8 mouse cellular contexts compared by ENCODE assay signal in genomic region chr1:36744268-36744944, GRCm38 (mm10). TPM values are rescaled to one million over a fixed set of nuclear protein-coding genes. Genes with fewer than 3 reads are reported as not detected.
DNase-seq lines count a peak whose midpoint lies in the region; ATAC-seq and TF ChIP-seq lines count a peak whose summit lies in the region.

No protein-coding gene starts in this region.

- peak overlapping the region; percentile 52 for H3K4me2 ChIP-seq in hindbrain, postnatal 0 days (ENCODE audit: low read depth, low read length)

- H3K9ac ChIP-seq in hindbrain, postnatal 0 days (replicated peaks; ENCODE audit: low read length): no peak overlapping the region

- WGBS in hindbrain, postnatal 0 days: 14% methylated on average over 17 of the region's 17 CpGs

- peak overlapping the region; percentile 23; the same call in 1 of the 2 replicates for H3K4me3 ChIP-seq in hindbrain, postnatal 0 days (ENCODE audit: low read length)

- peaks cover 7% of the 10 kb centered on the region for H3K4me1 ChIP-seq in hindbrain, postnatal 0 days (ENCODE audit: insufficient read depth, low read length)

- peak; percentile 87 for TF ChIP-seq CTCF in hindbrain, postnatal 0 days (IDR thresholded peaks at IDR 0.05; ENCODE audit: low read depth)

- no peaks in the 10 kb centered on the region; the same call in 1 of the 2 replicates for H3K27me3 ChIP-seq in hindbrain, postnatal 0 days (ENCODE audit: insufficient read depth, low read length)

- peak overlapping the region; percentile 60 for H3K27ac ChIP-seq in hindbrain, postnatal 0 days

- ATAC-seq in hindbrain, postnatal 0 days: peak; percentile 86

- H3K9me3 ChIP-seq in hindbrain, postnatal 0 days (ENCODE audit: low read length): no peaks in the 10 kb centered on the region

- H3K36me3 ChIP-seq in hindbrain, postnatal 0 days (ENCODE audit: insufficient read depth, low read length): no peaks in the 10 kb centered on the region

- DNase-seq in WW6 (ENCODE audit: low read depth, low spot score): peak; percentile 53
- DNase-seq in cerebellum, postnatal 14 days: peak; percentile 88 to 90
- peak; percentile 77 to 88 for DNase-seq in frontal cortex, postnatal 36 days (ENCODE audit: low spot score in 2 of 2)
- DNase-seq in hindbrain, postnatal 0 days (ENCODE audit: low spot score): peak; percentile 86
- peak; percentile 63 for DNase-seq in left cerebral cortex, adult 11 months (ENCODE audit: low spot score)
- peak; percentile 61 for DNase-seq in lung, postnatal 25 days (ENCODE audit: low spot score)
- DNase-seq in retina, postnatal 1 day: peak; percentile 80
- peak; percentile 38 for DNase-seq in urinary bladder, adult 2 months (ENCODE audit: low spot score)

RNA-seq across cellular contexts. Expression of gene Zap70, which starts 17.2 kb away (rescaled TPM):
- 1.6 and 6.3 TPM in 2 replicates for total RNA-seq in hindbrain, postnatal 0 days (2014; rRNA removed)
- 2.1 and 2.7 TPM in 2 replicates for polyA plus RNA-seq in hindbrain, postnatal 0 days (2015; fragmentation: Nextera tagmentation; extraction: Ambion mirVana)
- polyA plus RNA-seq in urinary bladder, adult 2 months (2012; rRNA removed): 1.1 and 1.2 TPM in 2 replicates

RNA-seq across cellular contexts. Expression of gene Actr1b, which starts 30.2 kb away (rescaled TPM):
- 174 and 178 TPM in 2 replicates for total RNA-seq in hindbrain, postnatal 0 days (2014; rRNA removed)
- polyA plus RNA-seq in hindbrain, postnatal 0 days (2015; fragmentation: Nextera tagmentation; extraction: Ambion mirVana): 117 and 119 TPM in 2 replicates
- 116 and 141 TPM in 2 replicates for polyA plus RNA-seq in urinary bladder, adult 2 months (2012; rRNA removed)

RNA-seq across cellular contexts. Expression of gene 4933424G06Rik, which starts 34.5 kb away (rescaled TPM):
- not detected in 2 replicates for total RNA-seq in hindbrain, postnatal 0 days (2014; rRNA removed)
- 0.77 and 0.89 TPM in 2 replicates for polyA plus RNA-seq in hindbrain, postnatal 0 days (2015; fragmentation: Nextera tagmentation; extraction: Ambion mirVana)
- polyA plus RNA-seq in urinary bladder, adult 2 months (2012; rRNA removed): 0.10 and 0.14 TPM in 2 replicates

RNA-seq across cellular contexts. Expression of gene Cox5b, which starts 53.2 kb away (rescaled TPM):
- total RNA-seq in hindbrain, postnatal 0 days (2014; rRNA removed): 346 and 404 TPM in 2 replicates
- 977 and 1,021 TPM in 2 replicates for polyA plus RNA-seq in hindbrain, postnatal 0 days (2015; fragmentation: Nextera tagmentation; extraction: Ambion mirVana)
- polyA plus RNA-seq in urinary bladder, adult 2 months (2012; rRNA removed): 400 and 450 TPM in 2 replicates

Comparison
In these comparisons a context has a peak if more than half of its experiments do, and no peak if none do; other contexts are left out.
1. Peak in every context shown above with its lines: DNase-seq, ATAC-seq, H3K4me3 ChIP-seq and H3K27ac ChIP-seq.
2. DNase-seq: peak in every context shown above with its lines; median percentile 89 in cerebellum, postnatal 14 days; 86 in hindbrain, postnatal 0 days; 82 in frontal cortex, postnatal 36 days; 80 in retina, postnatal 1 day; 63 in left cerebral cortex, adult 11 months; 61 in lung, postnatal 25 days; 53 in WW6; 38 in urinary bladder, adult 2 months.